Mouse (Mus musculus) limb, embryonic 11.5 days (tissue): ENCODE measurements at regions not wholly inside any gene's neighbourhood (a gene's known extent, or its start where the extent isn't known, plus 50 kb on each side); places are given as distances from the start of the nearest gene placed in this dataset.

ENCODE experiments used
- ATAC-seq: fragments of 200-750 bp; cut with Nextera tagmentation; 2 replicates; pipeline ENCODE4 v1.8.0; 2017; ENCODE audit warnings: low read depth; ENCODE audit not compliant: insufficient number of reproducible peaks, low FRiP score, low TSS enrichment
- DNase-seq: peaks from one replicate; pipeline ENCODE4 v3.0.0-alpha.2; 2015; ENCODE audit warnings: low spot score
- H3K27ac ChIP-seq: fragments of 300-500 bp; sonication (generic); replicated peaks from 2 replicates; pipeline ENCODE4 v1.5.1; 2014; ENCODE audit warnings: low read depth, mild to moderate bottlenecking, low read length
- H3K27me3 ChIP-seq: fragments of 300-500 bp; sonication (generic); 2 replicates; pipeline ENCODE4 v1.6.1; 2014; ENCODE audit warnings: mild to moderate bottlenecking, low read length, mixed read lengths; ENCODE audit not compliant: control insufficient read depth, insufficient read depth
- H3K36me3 ChIP-seq: fragments of 300-500 bp; sonication (generic); 2 replicates; pipeline ENCODE4 v1.6.1; 2014; ENCODE audit warnings: mild to moderate bottlenecking, low read length, moderate library complexity, mixed read lengths; ENCODE audit not compliant: control insufficient read depth, insufficient read depth
- H3K4me1 ChIP-seq: fragments of 300-500 bp; sonication (generic); 2 replicates; pipeline ENCODE4 v1.6.1; 2014; ENCODE audit warnings: low read length, mixed read lengths; ENCODE audit not compliant: control insufficient read depth, insufficient read depth
- H3K4me2 ChIP-seq: fragments of 300-500 bp; sonication (generic); 2 replicates; pipeline ENCODE4 v1.6.1; 2014; ENCODE audit warnings: low read depth, mild to moderate bottlenecking, moderate library complexity; ENCODE audit not compliant: severe bottlenecking
- H3K4me3 ChIP-seq: fragments of 300-500 bp; sonication (generic); 2 replicates; pipeline ENCODE4 v1.5.1; 2014; ENCODE audit warnings: low read depth, low read length
- H3K9ac ChIP-seq: fragments of 300-500 bp; sonication (generic); 2 replicates; pipeline ENCODE4 v1.6.1; 2014; ENCODE audit warnings: mild to moderate bottlenecking, low read length
- H3K9me3 ChIP-seq: fragments of 300-500 bp; sonication (generic); 2 replicates; pipeline ENCODE4 v1.6.1; 2016; ENCODE audit warnings: low read length; ENCODE audit not compliant: control insufficient read depth
- whole genome bisulfite sequencing: fragments of 180-500 bp; shearing (Covaris S2); extraction: QIAGEN DNeasy Blood & Tissue Kit; methylation state at CpG from one replicate; pipeline ENCODE4 v1.1.7; 2014; 5-methylcytosine and 5-hydroxymethylcytosine counted together

- H3K9me3 ChIP-seq: no peaks in the 10 kb centered on the region
- H3K27ac ChIP-seq: no peak overlapping the region
- H3K27me3 ChIP-seq: no peaks in the 10 kb centered on the region
- no peaks in the 10 kb centered on the region for H3K4me1 ChIP-seq
- no peak for DNase-seq
- H3K4me2 ChIP-seq: no peak overlapping the region
- no peaks in the 10 kb centered on the region for H3K36me3 ChIP-seq
- H3K4me3 ChIP-seq: no peak overlapping the region
- 67% methylated on average over 14 of the region's 14 CpGs for WGBS
- no peak for ATAC-seq
- H3K9ac ChIP-seq: no peak overlapping the region
Measured at GRCm38 (mm10) chr1:57684387-57685162, 89.4 kb upstream of the Spats2l start.

DNA sequence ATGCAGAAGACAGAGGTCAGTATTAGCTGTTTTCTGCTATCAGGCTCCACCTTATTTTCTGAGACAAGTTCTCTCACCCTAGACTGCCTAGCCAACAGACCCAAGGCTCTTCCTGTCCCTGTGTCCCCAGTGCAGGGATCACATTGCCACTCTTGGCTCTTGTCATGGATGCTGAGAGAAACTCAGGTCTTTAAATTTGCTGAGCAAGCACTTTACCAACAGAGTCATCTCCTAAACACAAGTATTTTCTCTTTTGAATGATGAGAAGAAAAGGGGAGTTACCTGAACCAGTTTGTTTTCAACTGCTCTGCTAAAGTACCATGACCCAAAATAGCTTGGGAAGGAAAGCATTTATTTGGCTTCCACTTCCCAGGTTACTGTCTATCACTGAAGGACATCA, 84.7 kb upstream of the Spats2l start:
- no peak overlapping the region for H3K27ac ChIP-seq
- H3K27me3 ChIP-seq: no peaks in the 10 kb centered on the region
- no peak for ATAC-seq
- DNase-seq: no peak
- H3K4me2 ChIP-seq: no peak overlapping the region
- no peaks in the 10 kb centered on the region for H3K36me3 ChIP-seq
- H3K9me3 ChIP-seq: no peaks in the 10 kb centered on the region
- no peak overlapping the region for H3K4me3 ChIP-seq
- H3K9ac ChIP-seq: no peak overlapping the region
- no peaks in the 10 kb centered on the region for H3K4me1 ChIP-seq

DNA sequence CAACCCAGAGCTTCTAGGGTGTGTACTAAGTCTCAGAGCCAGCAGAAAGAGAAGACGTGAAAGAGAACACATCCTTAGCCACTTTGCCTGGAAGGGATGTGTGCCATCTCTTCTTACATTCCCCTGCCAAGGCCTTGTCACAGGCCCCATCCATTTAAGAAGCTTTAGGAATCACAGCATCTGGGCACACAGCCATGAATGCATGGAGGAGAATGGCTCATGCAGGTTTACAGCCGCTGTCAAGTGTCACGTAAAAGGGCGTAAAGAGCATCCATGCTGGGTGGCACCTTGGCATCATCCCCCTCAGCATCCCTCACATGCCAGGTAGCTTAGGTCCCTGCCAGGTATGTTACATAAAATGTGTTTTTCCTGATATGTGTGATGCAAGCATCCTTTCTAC, 66.1 kb upstream of the Spats2l start:
- H3K9me3 ChIP-seq: no peaks in the 10 kb centered on the region
- H3K4me1 ChIP-seq: no peaks in the 10 kb centered on the region
- no peak for DNase-seq
- no peaks in the 10 kb centered on the region for H3K36me3 ChIP-seq
- H3K4me2 ChIP-seq: no peak overlapping the region
- no peak overlapping the region for H3K27ac ChIP-seq
- H3K9ac ChIP-seq: no peak overlapping the region
- no peaks in the 10 kb centered on the region for H3K27me3 ChIP-seq
- WGBS: 90% methylated on average over 4 of the region's 4 CpGs
- no peak overlapping the region for H3K4me3 ChIP-seq
- no peak for ATAC-seq

- no peaks in the 10 kb centered on the region for H3K4me1 ChIP-seq
- no peak overlapping the region for H3K27ac ChIP-seq
- no peak for ATAC-seq
- no peaks in the 10 kb centered on the region for H3K27me3 ChIP-seq
- H3K9ac ChIP-seq: no peak overlapping the region
- no peaks in the 10 kb centered on the region for H3K9me3 ChIP-seq
- no peak overlapping the region for H3K4me2 ChIP-seq
- no peak overlapping the region for H3K4me3 ChIP-seq
- WGBS: 73% methylated on average over 5 of the region's 5 CpGs
- no peaks in the 10 kb centered on the region for H3K36me3 ChIP-seq
- no peak for DNase-seq
Measured at GRCm38 (mm10) chr1:57712916-57713503, 61.0 kb upstream of the Spats2l start.

- Histone ChIP-seq H3K27me3 (no peaks in the 10 kb centered on the region), H3K9me3 (no peaks in the 10 kb centered on the region), H3K27ac (no peak overlapping the region), H3K4me3 (no peak overlapping the region), H3K4me2 (no peak overlapping the region), H3K9ac (no peak overlapping the region), H3K4me1 (no peaks in the 10 kb centered on the region), H3K36me3 (no peaks in the 10 kb centered on the region)
- no peak for DNase-seq
- ATAC-seq: no peak
- WGBS: 89% methylated on average over 5 of the region's 5 CpGs
Measured at GRCm38 (mm10) chr1:57717139-57717800, 56.7 kb upstream of the Spats2l start.

GRCm38 (mm10) chr1:57718409-57718808, 55.6 kb upstream of the Spats2l start:
- Histone ChIP-seq H3K36me3 (no peaks in the 10 kb centered on the region), H3K27me3 (no peaks in the 10 kb centered on the region), H3K4me1 (no peaks in the 10 kb centered on the region), H3K4me2 (no peak overlapping the region), H3K27ac (no peak overlapping the region), H3K9ac (no peak overlapping the region), H3K9me3 (no peaks in the 10 kb centered on the region), H3K4me3 (no peak overlapping the region)
- WGBS: 86% methylated on average over 7 of the region's 7 CpGs
- DNase-seq (no peak), ATAC-seq (no peak)
